Mouse (Mus musculus): ENCODE data around the gene Psmg4. TPM values are rescaled to one million over a fixed set of nuclear protein-coding genes. Genes with fewer than 3 reads are reported as not detected.
A peak's percentile ranks its signal among the peaks of the same experiment; 100 is the strongest.

The Psmg4 gene
- polyA plus RNA-seq, 1 experiment from 2014 or later, result 62.9 TPM

- no peak for ATAC-seq (ENCODE audit: insufficient read depth, low FRiP score)
- H3K36me3 ChIP-seq (ENCODE audit: control insufficient read depth, insufficient read depth, low read length), result no peaks in the 10 kb centered on the region
- H3K9me3 ChIP-seq (replicated peaks; ENCODE audit: control insufficient read depth, low read length), result no peaks in the 10 kb centered on the region
- H3K4me2 ChIP-seq (ENCODE audit: low read depth, low read length), result no peak overlapping the region
- no peak overlapping the region for H3K9ac ChIP-seq (ENCODE audit: low read length)
- H3K4me3 ChIP-seq (replicated peaks; ENCODE audit: low read length), result no peak overlapping the region
- H3K27ac ChIP-seq (ENCODE audit: low read length), result peak overlapping the region; percentile 15; the same call in 1 of the 2 replicates
- WGBS, result 64% methylated on average over 5 of the region's 5 CpGs
- H3K4me1 ChIP-seq (ENCODE audit: control insufficient read depth, insufficient read depth, low read length), result peaks cover 19% of the 10 kb centered on the region
- H3K27me3 ChIP-seq (ENCODE audit: control insufficient read depth, insufficient read depth, low read length), result no peaks in the 10 kb centered on the region
Measured at GRCm38 (mm10) chr13:34153254-34154011, 9.3 kb upstream of the Psmg4 start.

DNA sequence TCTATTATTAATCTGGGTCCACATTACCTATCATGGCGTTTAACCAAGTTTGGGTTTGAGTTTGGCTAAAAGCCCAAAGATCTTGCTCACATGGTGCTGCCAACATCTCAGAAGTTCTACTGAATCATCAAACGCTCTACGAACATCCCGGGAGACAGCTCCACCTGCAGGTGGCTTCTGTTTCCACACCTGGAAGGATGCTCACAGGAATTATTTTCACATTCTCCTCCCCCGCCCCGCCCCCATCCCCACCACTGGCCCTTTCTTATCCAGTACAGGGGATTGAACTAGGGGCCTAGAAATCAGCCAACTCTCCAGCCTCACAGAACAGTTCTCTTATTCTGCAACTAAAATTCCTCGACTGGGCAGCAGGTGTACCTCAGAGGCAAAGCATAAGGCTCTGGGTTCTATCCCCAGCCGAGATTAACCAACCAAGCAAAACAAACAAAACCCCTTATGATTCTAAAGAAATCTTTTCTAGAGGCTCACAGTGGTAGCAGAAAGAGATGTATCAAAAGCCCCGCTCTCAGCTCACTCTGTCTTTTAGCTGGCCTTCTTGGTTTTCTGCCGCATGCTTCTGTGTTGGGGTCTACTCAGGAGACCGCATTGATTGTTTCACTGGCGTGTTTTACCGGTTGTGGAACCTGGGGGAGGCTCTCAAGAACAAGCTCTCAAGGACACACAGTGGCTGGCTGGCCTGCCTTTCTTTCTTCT is 8.4 kb upstream of the Psmg4 start:
- peak overlapping the region; percentile 29 for H3K4me3 ChIP-seq (replicated peaks; ENCODE audit: low read length)
- peak; percentile 54; the same call in 1 of the 2 replicates for ATAC-seq (ENCODE audit: insufficient read depth, low FRiP score)
- peaks cover 13% of the 10 kb centered on the region; the same call in 1 of the 2 replicates for H3K4me1 ChIP-seq (ENCODE audit: control insufficient read depth, insufficient read depth, low read length)

GRCm38 (mm10) chr13:34154931-34155272 is 7.9 kb upstream of the Psmg4 start:
- Histone ChIP-seq H3K4me1 (ENCODE audit: control insufficient read depth, insufficient read depth, low read length) (peaks cover 12% of the 10 kb centered on the region; the same call in 1 of the 2 replicates), H3K27ac (ENCODE audit: low read length) (0 out of 2 replicates have a peak overlapping the region, but pooled peaks have one; percentile 57), H3K9ac (ENCODE audit: low read length) (peak overlapping the region; percentile 36; the same call in 1 of the 2 replicates), H3K27me3 (ENCODE audit: control insufficient read depth, insufficient read depth, low read length) (no peaks in the 10 kb centered on the region), H3K4me3 (replicated peaks; ENCODE audit: low read length) (peak overlapping the region; percentile 29), H3K36me3 (ENCODE audit: control insufficient read depth, insufficient read depth, low read length) (no peaks in the 10 kb centered on the region), H3K9me3 (replicated peaks; ENCODE audit: control insufficient read depth, low read length) (no peaks in the 10 kb centered on the region), H3K4me2 (ENCODE audit: low read depth, low read length) (peak overlapping the region; percentile 44)
- 27% methylated on average over 3 of the region's 3 CpGs for WGBS
- no peak for ATAC-seq (ENCODE audit: insufficient read depth, low FRiP score)

More for the DNA sequence above, 8.4 kb upstream of the Psmg4 start:
- H3K4me2 ChIP-seq (ENCODE audit: low read depth, low read length), result peak overlapping the region; percentile 44
- H3K27me3 ChIP-seq (ENCODE audit: control insufficient read depth, insufficient read depth, low read length), result no peaks in the 10 kb centered on the region
- no peaks in the 10 kb centered on the region for H3K36me3 ChIP-seq (ENCODE audit: control insufficient read depth, insufficient read depth, low read length)
- peak overlapping the region; percentile 57; the same call in 1 of the 2 replicates for H3K27ac ChIP-seq (ENCODE audit: low read length)
- WGBS, result 45% methylated on average over 13 of the region's 13 CpGs
- H3K9me3 ChIP-seq (replicated peaks; ENCODE audit: control insufficient read depth, low read length), result no peaks in the 10 kb centered on the region
- peak overlapping the region; percentile 36; the same call in 1 of the 2 replicates for H3K9ac ChIP-seq (ENCODE audit: low read length)

DNA sequence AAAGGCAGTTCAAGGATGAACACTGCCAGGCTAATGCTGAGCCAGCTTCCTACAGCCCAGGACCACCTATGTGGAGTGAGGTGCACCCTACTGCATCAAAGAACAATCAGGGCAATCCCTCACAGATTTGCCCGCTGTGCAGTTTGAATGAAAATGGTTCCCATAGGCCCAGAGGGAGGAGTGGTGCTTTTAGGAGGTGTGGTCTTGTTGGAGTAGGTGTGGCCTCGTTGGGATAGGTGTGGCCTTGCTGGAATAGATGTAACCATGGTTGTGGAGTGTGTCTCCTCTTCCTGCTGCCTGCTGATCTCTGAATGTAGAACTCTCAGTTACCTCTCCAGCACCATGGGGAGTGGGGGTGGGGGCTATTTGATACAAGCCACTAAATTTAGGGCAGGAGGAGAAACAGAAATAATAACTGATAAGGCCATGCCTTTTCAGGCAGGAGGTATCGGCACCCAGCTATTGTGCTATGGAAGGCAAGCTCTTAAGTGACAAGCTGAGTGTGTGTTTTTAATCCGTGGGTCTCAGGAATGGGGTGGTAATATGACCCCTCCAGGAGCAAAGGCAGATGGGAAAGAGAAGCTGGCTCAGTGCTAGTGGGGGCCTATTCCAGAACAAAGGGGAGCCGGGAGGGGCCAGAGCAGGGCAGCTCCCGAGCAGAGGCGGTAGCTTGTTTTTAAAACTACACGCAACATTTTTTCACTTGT is 6.5 kb upstream of the Psmg4 start:
- 47% methylated on average over 8 of the region's 8 CpGs for WGBS
- ATAC-seq (ENCODE audit: insufficient read depth, low FRiP score), result no peak
- Histone ChIP-seq H3K36me3 (ENCODE audit: control insufficient read depth, insufficient read depth, low read length) (no peaks in the 10 kb centered on the region), H3K27me3 (ENCODE audit: control insufficient read depth, insufficient read depth, low read length) (no peaks in the 10 kb centered on the region), H3K9ac (ENCODE audit: low read length) (no peak overlapping the region), H3K4me3 (replicated peaks; ENCODE audit: low read length) (no peak overlapping the region), H3K9me3 (replicated peaks; ENCODE audit: control insufficient read depth, low read length) (no peaks in the 10 kb centered on the region), H3K27ac (ENCODE audit: low read length) (no peak overlapping the region), H3K4me1 (ENCODE audit: control insufficient read depth, insufficient read depth, low read length) (peaks cover 9% of the 10 kb centered on the region; the same call in 1 of the 2 replicates), H3K4me2 (ENCODE audit: low read depth, low read length) (no peak overlapping the region)

DNA sequence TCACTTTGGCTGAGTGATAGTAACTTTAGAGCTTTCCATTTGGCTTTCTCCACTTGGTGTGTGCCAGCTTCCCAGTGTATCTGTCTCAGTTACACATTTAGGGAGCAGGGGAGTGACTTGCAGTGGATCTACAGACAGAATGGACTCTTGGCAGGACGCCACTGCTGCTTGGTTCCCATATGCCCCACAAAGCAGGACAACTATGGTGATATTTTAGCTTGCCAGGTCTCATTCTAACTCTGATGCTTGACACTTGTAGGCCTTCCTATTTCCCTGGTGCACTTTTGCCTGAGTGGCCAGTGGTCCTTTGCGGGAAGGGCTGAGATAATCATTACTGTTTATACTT is 6.0 kb upstream of the Psmg4 start:
- no peak for ATAC-seq (ENCODE audit: insufficient read depth, low FRiP score)
- 77% methylated on average over 2 of the region's 2 CpGs for WGBS
- no peak overlapping the region for H3K27ac ChIP-seq (ENCODE audit: low read length)
- no peaks in the 10 kb centered on the region for H3K27me3 ChIP-seq (ENCODE audit: control insufficient read depth, insufficient read depth, low read length)
- peaks cover 9% of the 10 kb centered on the region; the same call in 1 of the 2 replicates for H3K4me1 ChIP-seq (ENCODE audit: control insufficient read depth, insufficient read depth, low read length)
- no peak overlapping the region for H3K4me3 ChIP-seq (replicated peaks; ENCODE audit: low read length)
- H3K9ac ChIP-seq (ENCODE audit: low read length), result no peak overlapping the region
- H3K9me3 ChIP-seq (replicated peaks; ENCODE audit: control insufficient read depth, low read length), result no peaks in the 10 kb centered on the region
- no peak overlapping the region for H3K4me2 ChIP-seq (ENCODE audit: low read depth, low read length)
- no peaks in the 10 kb centered on the region for H3K36me3 ChIP-seq (ENCODE audit: control insufficient read depth, insufficient read depth, low read length)

DNA sequence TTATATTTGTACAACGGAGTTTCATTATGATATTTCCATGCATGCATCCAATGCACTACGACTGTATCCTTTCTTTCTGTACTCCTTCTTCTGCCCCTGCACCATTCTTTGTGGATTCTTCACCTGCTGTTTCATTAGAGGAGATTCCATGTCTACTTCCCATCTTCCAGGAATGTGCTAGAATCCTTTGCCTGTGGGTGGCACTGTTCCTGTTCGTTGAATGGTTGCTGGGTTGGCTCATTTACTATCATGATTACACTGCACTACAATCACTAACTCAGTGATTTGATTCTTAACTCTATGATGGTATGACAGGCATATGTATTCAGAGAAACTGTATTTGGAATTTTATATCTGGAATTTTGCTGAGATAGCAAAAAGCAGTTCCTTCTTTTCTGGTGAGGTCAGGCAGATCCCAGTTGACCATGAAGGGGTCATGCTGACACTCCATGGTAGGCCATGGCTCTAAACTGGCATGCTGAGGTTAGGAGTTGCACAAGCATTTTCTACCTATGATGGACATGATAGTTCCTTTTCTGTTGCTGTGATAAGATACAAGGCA is 5.1 kb upstream of the Psmg4 start:
- Histone ChIP-seq H3K4me3 (replicated peaks; ENCODE audit: low read length) (no peak overlapping the region), H3K9ac (ENCODE audit: low read length) (no peak overlapping the region), H3K27ac (ENCODE audit: low read length) (no peak overlapping the region), H3K4me2 (ENCODE audit: low read depth, low read length) (no peak overlapping the region), H3K9me3 (replicated peaks; ENCODE audit: control insufficient read depth, low read length) (no peaks in the 10 kb centered on the region), H3K4me1 (ENCODE audit: control insufficient read depth, insufficient read depth, low read length) (peaks cover 12% of the 10 kb centered on the region; the same call in 1 of the 2 replicates), H3K27me3 (ENCODE audit: control insufficient read depth, insufficient read depth, low read length) (no peaks in the 10 kb centered on the region), H3K36me3 (ENCODE audit: control insufficient read depth, insufficient read depth, low read length) (no peaks in the 10 kb centered on the region)
- 83% methylated on average over 3 of the region's 3 CpGs for WGBS
- no peak for ATAC-seq (ENCODE audit: insufficient read depth, low FRiP score)

- 74% methylated on average over 1 of the region's 1 CpGs for WGBS
- Histone ChIP-seq H3K4me2 (ENCODE audit: low read depth, low read length) (no peak overlapping the region), H3K27me3 (ENCODE audit: control insufficient read depth, insufficient read depth, low read length) (no peaks in the 10 kb centered on the region), H3K4me1 (ENCODE audit: control insufficient read depth, insufficient read depth, low read length) (peaks cover 14% of the 10 kb centered on the region), H3K4me3 (replicated peaks; ENCODE audit: low read length) (no peak overlapping the region), H3K36me3 (ENCODE audit: control insufficient read depth, insufficient read depth, low read length) (no peaks in the 10 kb centered on the region), H3K9ac (ENCODE audit: low read length) (no peak overlapping the region), H3K27ac (ENCODE audit: low read length) (no peak overlapping the region), H3K9me3 (replicated peaks; ENCODE audit: control insufficient read depth, low read length) (no peaks in the 10 kb centered on the region)
- no peak for ATAC-seq (ENCODE audit: insufficient read depth, low FRiP score)
Measured at GRCm38 (mm10) chr13:34159926-34160325, 2.8 kb upstream of the Psmg4 start.

DNA sequence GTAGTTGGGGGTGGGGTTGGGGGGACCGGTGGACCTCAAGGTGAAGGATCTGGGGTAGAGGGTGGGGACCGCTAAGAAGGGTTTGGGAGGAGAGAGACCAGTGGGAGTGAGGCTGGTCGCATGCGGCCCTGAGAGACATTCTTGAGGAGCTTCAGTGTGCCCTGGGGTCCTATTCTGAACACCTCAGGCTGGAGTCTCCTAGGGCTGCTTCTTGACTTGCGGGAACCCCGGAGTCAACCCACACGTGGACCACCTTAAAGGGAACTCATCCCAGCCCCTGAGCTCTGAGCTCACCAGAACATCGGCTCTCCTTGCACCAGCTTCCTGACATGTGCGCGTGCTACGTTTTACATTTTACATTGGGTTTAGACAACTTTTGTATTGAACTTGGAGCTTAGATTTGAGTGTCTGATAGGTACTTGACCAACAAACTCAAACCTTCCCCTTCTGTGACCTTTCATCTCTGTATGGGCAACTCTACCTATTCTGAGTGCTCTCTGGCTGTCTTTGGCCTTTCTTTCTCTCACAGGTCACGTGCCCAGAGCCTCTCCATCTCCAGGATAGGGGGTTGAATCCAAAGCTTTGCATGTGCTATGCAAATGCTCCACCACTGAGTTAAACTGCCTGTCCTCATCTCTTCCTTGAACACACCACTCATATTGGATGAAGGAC is 676 bp downstream of the Psmg4 start:
- Histone ChIP-seq H3K36me3 (ENCODE audit: control insufficient read depth, insufficient read depth, low read length) (peaks cover 6% of the 10 kb centered on the region; the same call in 1 of the 2 replicates), H3K9ac (ENCODE audit: low read length) (peak overlapping the region; percentile 85), H3K27me3 (ENCODE audit: control insufficient read depth, insufficient read depth, low read length) (no peaks in the 10 kb centered on the region), H3K27ac (ENCODE audit: low read length) (peak overlapping the region; percentile 97; the same call in 1 of the 2 replicates), H3K4me3 (replicated peaks; ENCODE audit: low read length) (peak overlapping the region; percentile 91), H3K4me1 (ENCODE audit: control insufficient read depth, insufficient read depth, low read length) (peaks cover 10% of the 10 kb centered on the region; the same call in 1 of the 2 replicates), H3K4me2 (ENCODE audit: low read depth, low read length) (peak overlapping the region; percentile 83), H3K9me3 (replicated peaks; ENCODE audit: control insufficient read depth, low read length) (no peaks in the 10 kb centered on the region; the same call in 1 of the 2 replicates)
- WGBS, result 33% methylated on average over 12 of the region's 12 CpGs
- ATAC-seq (ENCODE audit: insufficient read depth, low FRiP score), result no peak
